Mouse (Mus musculus) ZHBTc4 (cell line): ENCODE data around the gene Nsmce3.

Experiments used
- DNase-seq: peaks from one replicate; pipeline ENCODE4 v3.0.0-alpha.2; 2011; ENCODE audit warnings: low read depth, low spot score

The Nsmce3 gene

DNA sequence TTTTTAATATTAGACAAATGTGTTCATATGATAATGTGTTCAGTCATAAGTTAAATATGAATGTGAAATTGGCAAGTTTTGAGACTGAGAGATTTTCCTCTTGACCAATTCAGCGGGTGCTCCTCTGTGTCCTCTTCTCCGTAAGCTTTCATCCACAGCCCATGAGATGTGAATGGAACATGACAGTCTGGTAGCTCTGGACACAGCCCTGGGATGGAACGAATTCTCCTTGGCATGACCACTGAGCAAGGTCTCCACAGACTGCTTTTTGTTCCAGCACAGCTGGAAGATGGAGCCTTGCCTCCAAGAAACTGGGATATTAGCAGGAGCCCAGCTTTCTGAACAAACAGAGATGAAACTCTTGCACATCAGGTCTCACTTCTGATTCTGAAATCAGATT is 9.8 kb downstream of the Nsmce3 start:
- no peak for DNase-seq

DNA sequence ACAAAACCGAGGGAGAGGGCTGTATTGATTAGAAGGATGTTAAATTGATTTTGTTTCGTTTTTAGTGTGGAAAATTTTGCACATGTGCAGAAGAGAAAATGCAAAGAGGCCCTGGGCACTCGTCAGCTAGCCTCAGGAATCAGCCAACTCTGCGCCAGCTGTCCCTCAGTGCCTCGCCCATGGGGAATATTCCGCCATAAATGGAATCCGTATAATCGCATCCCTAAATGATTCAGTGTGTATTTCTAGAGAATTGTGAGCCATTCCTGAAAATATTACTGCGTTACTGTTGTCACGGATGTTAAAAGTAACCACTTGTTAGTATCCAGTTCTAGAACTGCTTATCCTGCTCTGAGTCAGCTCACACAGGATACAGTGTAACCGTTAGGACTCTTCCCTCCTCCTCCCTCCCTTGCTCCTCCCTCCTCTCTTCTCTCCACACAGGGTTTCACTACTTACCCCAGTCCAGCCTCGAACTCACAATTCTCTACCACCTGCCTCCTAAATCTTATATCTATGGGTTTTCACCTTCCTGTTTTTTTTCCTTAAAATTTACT is 16.2 kb downstream of the Nsmce3 start:
- no peak for DNase-seq

DNA sequence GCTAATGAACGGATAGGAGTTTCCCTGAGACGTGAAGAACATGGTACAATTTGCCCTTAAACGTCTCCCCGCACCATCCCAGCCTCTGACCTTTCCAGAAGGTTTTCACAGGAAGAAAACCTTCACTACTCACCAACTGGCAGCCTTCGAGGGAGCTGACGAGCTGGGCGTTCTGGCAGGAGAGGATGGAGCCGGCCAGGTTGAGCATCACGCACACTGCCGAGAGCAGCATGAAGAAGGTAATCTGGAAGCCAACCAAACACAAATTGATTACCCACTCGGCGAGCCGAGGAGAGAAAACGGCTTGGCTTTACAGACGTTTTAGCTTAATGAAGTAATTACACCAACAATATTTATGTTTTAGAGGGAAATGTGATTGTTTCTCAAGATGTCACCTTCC is 16.8 kb downstream of the Nsmce3 start:
- DNase-seq: no peak

DNA sequence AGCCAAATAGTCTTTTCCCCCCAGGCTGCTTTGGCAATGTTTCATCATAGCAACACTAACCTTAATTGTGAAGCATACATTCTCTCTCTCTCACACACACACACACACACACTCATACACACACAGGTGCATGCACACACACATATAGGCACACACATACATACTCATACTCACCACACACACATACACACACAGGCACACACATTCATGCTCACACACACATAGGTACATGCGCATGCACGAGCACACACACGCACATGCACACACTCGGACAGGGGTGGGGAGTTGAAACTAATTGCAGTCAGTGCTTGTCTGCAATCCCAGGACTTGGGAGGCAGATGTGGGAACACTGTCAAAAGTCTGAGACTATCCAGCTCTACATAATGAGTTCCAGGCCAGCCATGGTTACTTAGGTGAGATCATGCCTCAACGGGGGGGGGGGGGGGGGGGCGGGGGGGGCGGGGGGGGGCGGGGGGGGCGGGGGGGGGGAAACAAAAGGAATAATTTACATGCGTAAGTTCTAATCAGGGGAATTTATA is 17.3 kb downstream of the Nsmce3 start:
- DNase-seq: no peak

DNA sequence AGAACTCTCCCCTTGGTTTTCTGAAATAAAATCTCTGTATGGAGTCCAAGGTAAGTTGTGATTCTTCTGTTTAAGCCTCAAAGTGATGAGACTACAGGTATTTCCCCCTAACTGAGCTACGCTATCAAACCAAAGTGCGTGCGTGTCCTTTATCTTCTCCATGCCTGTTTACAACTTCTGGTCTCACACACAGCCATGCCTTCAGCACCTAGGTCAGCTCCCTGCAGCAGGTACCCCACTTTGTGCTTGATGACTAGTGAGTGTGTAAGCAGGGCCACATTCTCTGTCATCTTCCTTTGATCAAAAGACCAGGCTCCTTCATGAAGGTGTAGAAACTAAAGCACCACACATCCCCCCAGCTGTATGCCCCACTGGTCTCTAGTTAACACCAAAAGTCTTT is 22.0 kb downstream of the Nsmce3 start:
- peak; percentile 65 for DNase-seq

DNA sequence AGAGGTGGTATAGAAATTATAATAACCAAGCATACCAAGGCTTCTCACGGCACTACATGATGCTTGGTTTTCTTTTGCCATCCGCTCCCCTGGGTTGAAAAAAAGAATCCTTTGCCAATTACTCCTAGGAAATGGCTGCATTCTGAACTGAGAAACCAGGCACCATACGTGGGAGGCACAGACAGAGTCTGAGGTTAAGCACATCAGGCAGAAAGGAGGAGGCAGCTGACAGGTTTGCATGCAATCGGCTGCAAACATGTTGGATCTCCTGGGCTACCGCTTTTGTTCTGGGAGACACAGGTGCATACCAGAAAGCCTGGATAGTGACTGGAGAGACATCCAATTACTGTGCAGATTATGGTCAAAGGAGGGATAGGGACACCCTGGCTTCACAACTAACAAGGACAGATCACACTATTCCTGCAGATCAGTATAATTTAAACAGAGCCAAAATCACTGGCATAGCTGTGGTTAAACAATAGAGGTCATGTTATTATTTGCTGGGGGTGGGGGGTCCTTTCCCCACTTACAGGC is 25.4 kb downstream of the Nsmce3 start:
- no peak for DNase-seq

DNA sequence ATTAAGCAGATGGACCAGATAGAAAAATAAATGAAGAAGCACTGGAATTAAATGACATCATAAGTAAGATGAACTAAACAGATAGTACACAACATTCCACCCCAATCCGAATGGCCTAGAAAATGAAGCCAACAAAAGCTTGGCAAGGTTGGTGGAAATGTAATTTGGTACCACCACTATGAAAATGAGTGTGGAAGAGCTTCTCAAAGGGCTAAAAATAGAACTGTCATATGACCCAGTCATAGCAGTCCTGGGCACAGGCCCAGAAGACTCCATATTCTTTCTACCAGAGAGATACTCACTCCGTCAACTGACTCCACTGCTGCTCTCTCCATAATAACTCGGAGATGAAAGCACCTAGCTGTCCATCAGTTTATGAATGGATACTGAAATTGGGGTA is 26.7 kb downstream of the Nsmce3 start:
- DNase-seq: no peak

DNA sequence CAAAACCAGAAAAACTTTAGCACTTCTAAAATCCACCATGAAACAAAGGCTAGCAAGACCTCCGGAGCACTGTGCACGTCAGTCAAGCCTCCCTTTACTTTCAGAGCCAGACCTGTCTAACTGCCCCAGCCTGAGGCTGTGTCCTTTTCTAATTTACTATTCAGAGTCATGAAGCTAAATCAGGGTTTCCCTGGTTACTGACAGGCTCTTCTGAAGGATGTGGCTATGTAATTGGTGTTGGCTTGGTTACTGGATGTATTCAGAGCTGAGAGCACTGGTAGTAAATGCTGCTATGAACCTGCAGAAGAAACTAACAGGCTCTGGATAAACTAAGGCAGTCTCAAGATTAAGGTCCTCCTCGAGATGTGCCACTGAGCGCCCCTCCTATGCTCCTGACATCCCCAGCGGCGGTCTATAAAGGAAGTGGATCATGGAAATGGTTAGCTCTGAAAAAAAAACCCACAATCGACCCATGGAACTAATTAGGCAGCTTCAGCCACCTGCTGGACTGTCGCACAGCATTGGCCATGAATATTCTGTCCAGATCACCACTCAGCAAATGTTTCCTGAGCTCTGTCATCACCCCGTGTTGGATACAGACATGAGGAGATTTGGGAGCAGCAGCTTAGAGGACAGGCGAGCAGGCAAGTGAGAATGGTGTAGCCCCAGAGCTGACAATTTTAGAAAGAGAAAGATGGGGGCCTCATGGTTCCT is 31.7 kb downstream of the Nsmce3 start:
- peak; percentile 36 for DNase-seq

DNA sequence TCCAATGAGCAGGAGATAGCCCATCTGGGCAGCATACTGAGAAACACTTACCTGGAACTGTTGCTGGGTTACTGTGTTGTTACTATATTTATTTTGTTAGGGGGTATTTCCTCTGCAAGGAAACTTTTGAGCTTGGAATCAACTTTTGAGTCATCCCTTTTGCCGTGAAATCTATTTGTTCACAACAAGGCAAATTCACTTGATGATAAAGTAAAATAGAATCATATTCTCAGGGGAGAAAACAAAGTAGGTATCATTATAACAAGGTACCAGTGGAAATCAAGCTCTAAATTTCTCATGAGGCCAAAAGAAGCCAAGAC is 32.3 kb downstream of the Nsmce3 start:
- no peak for DNase-seq

DNA sequence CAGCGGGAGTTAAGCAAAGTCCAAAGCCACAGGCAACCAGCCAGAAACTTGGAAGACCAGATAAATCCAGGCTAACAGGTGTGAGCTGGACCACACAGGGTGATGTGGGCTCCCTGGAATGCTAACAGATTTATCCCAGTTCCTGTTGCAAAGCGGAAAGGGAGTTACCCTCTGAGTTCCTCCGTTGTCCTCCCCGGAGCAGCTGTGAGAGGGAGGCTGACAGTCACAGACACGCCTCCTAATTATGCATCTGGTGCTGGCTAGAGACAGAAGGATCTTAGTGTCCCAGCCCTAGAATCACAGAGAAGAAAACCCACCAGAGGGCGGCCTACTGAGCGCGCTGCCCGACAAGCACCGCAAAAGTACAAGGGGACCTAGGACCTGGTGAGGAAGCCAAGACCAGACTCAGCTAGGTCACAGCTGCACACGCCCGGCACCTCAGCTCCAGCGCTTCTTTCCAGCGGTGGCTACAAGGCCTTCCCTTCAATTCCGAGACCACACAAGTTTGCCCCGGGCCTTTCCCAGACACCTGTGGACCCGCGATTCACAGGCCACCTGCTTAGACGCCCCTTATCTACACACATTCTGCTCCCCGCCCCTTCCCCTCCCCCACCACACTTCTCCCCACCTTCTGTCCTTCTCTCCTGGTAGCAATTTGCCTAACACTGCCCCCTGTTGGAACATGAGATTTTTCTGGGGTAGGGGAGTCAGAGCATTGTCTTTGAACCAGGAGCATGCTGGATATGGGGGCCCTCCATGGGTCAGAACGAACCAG is 32.8 kb downstream of the Nsmce3 start:
- DNase-seq: peak; percentile 99

DNA sequence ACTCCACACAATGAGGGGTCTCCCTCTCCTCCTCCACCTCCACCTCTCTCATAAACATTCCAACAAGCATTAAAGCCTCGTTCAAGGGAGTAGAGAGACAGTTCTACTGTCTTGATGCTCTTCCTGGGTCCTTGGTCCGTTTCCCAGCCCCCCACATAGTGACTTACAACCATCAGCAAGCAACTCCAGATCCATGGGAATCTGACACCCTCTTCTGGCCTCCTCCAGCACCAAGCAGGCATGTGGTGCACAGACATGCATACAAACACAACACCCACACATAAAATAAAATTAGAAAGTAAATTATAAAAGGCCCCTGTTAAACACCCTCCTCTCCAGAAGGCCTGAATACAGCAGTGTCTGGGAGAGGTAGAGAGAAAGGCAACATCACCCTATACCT is 33.5 kb downstream of the Nsmce3 start:
- peak; percentile 18 for DNase-seq

DNA sequence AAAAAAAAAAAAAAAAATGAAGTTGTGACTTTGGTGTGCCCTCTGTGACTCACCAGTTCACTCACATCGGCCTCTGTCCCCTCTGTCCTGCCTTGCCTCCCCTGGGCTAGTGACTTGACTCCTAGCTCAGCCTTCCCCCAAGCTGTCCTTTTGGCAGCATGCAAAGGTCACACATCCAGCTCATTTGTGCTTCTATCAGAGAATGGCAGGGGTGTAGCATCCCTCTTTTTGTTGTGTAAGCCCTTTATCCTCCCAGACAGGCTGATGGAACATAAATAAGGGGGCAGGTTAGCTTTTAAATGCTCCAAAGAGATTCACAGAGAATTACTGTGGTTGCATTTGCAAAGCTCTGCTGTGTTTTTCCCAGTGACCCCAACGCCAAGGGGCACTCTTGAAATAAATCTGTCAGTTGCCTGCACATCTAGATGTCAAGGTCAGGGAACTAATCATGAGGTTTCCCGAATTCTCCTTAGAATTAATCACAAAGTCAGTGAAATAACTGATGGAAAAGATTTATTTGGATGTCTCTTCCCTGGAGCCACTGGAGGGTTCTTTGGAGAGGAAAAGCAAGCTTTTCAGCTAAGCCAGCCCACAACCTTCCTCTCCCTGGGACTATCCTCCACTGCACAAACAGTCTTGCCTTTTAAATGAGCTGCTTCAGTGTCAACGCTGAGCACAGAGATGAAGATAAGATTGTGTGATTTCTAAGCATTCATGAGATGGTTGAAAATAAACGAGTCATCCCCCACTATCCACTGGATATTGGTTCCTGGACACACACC is 42.4 kb downstream of the Nsmce3 start:
- DNase-seq: peak; percentile 87

DNA sequence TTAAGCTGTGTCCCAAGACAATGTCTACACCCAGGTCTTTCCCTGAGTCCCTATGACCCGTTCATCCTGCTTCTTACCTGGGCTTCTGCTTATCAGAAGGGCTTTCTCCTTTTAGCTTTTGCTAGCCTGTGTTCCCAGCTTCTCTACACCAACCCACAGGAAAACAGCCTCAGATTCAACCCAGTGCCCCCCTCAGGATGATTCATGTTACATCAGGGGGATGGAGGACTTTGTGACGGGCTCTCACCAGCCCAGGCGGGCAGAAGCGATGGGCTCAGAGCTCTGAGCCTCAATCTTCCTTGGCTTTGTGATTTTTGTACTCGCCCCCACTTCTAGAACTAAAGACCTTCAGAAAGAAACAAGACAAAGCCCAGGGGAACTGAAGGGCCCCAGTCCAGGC is 51.7 kb downstream of the Nsmce3 start:
- DNase-seq: peak; percentile 74

DNA sequence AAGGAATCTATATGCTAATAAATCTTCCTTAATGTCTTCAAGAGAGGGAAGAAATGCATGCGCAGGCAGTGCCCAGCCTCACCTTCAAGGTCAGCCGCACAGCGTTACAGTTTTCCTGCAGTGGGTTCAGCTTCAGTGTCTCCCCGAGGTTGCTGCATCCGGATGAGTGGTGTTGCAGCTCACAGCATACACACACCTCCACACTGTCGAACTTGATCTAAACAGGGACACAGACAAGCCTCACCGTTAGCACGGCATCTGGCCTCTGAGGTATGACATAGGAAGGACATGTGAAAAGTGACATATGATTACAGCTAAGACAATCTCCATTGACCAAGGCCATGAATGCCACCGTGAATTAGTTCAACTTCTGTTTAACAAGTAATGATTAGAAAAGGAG is 53.1 kb downstream of the Nsmce3 start:
- DNase-seq: no peak
